Mouse (Mus musculus): ENCODE measurements around the gene Cdc27. TPM values are rescaled to one million over a fixed set of nuclear protein-coding genes. Genes with fewer than 3 reads are reported as not detected.

Gene Cdc27
- polyA plus RNA-seq, 1 experiment = 29.5 TPM

GRCm38 (mm10) chr11:104568326-104568725 is 17.9 kb upstream of the Cdc27 start:
- TF ChIP-seq POLR2A (IDR thresholded peaks at IDR 0.05; ENCODE audit: control insufficient read depth, low read depth, low read length) (no peak), CTCF (IDR thresholded peaks at IDR 0.05; ENCODE audit: control insufficient read depth, insufficient read depth, insufficient replicate concordance, low read depth, low read length) (no peak)
- Histone ChIP-seq H3K36me3 (ENCODE audit: control insufficient read depth, insufficient read depth, low read length) (no peaks in the 10 kb centered on the region), H3K4me3 (ENCODE audit: control insufficient read depth, low read depth, low read length) (no peak overlapping the region), H3K4me1 (ENCODE audit: control insufficient read depth, insufficient read depth, low read length) (peaks cover 2% of the 10 kb centered on the region), H3K27me3 (ENCODE audit: control insufficient read depth, insufficient read depth, low read length) (no peaks in the 10 kb centered on the region), H3K27ac (ENCODE audit: control insufficient read depth, insufficient read depth, low read depth, low read length) (no peak overlapping the region)

GRCm38 (mm10) chr11:104567736-104568135 is 17.3 kb upstream of the Cdc27 start:
- Histone ChIP-seq H3K4me1 (ENCODE audit: control insufficient read depth, insufficient read depth, low read length) (peaks cover 2% of the 10 kb centered on the region), H3K27ac (ENCODE audit: control insufficient read depth, insufficient read depth, low read depth, low read length) (no peak overlapping the region), H3K27me3 (ENCODE audit: control insufficient read depth, insufficient read depth, low read length) (no peaks in the 10 kb centered on the region), H3K4me3 (ENCODE audit: control insufficient read depth, low read depth, low read length) (no peak overlapping the region), H3K36me3 (ENCODE audit: control insufficient read depth, insufficient read depth, low read length) (no peaks in the 10 kb centered on the region)
- TF ChIP-seq CTCF (IDR thresholded peaks at IDR 0.05; ENCODE audit: control insufficient read depth, insufficient read depth, insufficient replicate concordance, low read depth, low read length) (no peak), POLR2A (IDR thresholded peaks at IDR 0.05; ENCODE audit: control insufficient read depth, low read depth, low read length) (no peak)

DNA sequence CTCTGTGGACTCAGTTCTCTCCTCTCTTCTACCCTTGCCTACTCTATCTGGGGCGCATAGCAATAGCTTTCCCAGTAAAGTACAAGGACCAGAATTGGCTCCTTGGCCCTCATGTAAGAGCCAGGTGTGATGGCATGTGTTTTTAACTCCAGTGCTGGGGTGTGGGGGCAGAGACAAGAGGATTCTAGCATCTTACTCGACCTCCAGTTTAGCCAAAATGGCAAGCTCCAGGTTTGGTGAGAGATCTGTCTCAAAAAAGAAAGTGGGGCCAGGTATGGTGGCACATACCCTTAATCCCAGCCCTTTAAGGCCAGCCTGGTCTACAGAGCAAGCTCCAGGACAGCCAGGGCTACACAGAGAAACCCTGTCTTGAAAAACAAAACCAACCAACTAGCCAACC is 16.4 kb upstream of the Cdc27 start:
- Histone ChIP-seq H3K4me3 (ENCODE audit: control insufficient read depth, low read depth, low read length) (no peak overlapping the region), H3K27me3 (ENCODE audit: control insufficient read depth, insufficient read depth, low read length) (no peaks in the 10 kb centered on the region), H3K4me1 (ENCODE audit: control insufficient read depth, insufficient read depth, low read length) (peaks cover 2% of the 10 kb centered on the region), H3K36me3 (ENCODE audit: control insufficient read depth, insufficient read depth, low read length) (no peaks in the 10 kb centered on the region), H3K27ac (ENCODE audit: control insufficient read depth, insufficient read depth, low read depth, low read length) (no peak overlapping the region)
- TF ChIP-seq POLR2A (IDR thresholded peaks at IDR 0.05; ENCODE audit: control insufficient read depth, low read depth, low read length) (no peak), CTCF (IDR thresholded peaks at IDR 0.05; ENCODE audit: control insufficient read depth, insufficient read depth, insufficient replicate concordance, low read depth, low read length) (no peak)

- H3K4me1 ChIP-seq (ENCODE audit: control insufficient read depth, insufficient read depth, low read length) = no peaks in the 10 kb centered on the region; the same call in 1 of the 2 replicates
- no peaks in the 10 kb centered on the region for H3K27me3 ChIP-seq (ENCODE audit: control insufficient read depth, insufficient read depth, low read length)
- no peak for TF ChIP-seq CTCF (IDR thresholded peaks at IDR 0.05; ENCODE audit: control insufficient read depth, insufficient read depth, insufficient replicate concordance, low read depth, low read length)
- no peak for TF ChIP-seq POLR2A (IDR thresholded peaks at IDR 0.05; ENCODE audit: control insufficient read depth, low read depth, low read length)
- H3K27ac ChIP-seq (ENCODE audit: control insufficient read depth, insufficient read depth, low read depth, low read length) = no peak overlapping the region
- no peaks in the 10 kb centered on the region for H3K36me3 ChIP-seq (ENCODE audit: control insufficient read depth, insufficient read depth, low read length)
- no peak overlapping the region for H3K4me3 ChIP-seq (ENCODE audit: control insufficient read depth, low read depth, low read length)
Measured at GRCm38 (mm10) chr11:104566097-104566496, 15.7 kb upstream of the Cdc27 start.

DNA sequence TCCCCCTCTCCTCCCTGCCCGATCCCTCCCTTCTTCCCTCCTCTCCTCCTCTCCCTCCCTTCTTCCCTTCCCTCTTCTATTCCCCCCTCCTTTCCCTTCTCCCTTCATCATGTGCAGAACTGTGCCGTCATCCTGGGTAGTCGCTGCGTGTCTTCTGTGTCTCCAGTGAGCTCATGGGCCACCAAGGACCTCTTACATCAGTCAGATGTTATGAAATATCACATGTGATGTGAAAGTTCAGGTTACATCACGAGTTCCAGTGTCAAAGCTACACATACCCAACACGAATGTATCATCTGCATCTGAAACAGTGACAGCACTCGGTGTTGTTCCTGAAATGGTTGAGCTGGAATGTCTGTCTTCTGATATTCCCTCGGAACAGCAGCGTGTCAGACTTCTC is 14.8 kb upstream of the Cdc27 start:
- Histone ChIP-seq H3K4me1 (ENCODE audit: control insufficient read depth, insufficient read depth, low read length) (no peaks in the 10 kb centered on the region), H3K27ac (ENCODE audit: control insufficient read depth, insufficient read depth, low read depth, low read length) (no peak overlapping the region), H3K36me3 (ENCODE audit: control insufficient read depth, insufficient read depth, low read length) (no peaks in the 10 kb centered on the region), H3K27me3 (ENCODE audit: control insufficient read depth, insufficient read depth, low read length) (no peaks in the 10 kb centered on the region), H3K4me3 (ENCODE audit: control insufficient read depth, low read depth, low read length) (no peak overlapping the region)
- TF ChIP-seq POLR2A (IDR thresholded peaks at IDR 0.05; ENCODE audit: control insufficient read depth, low read depth, low read length) (no peak), CTCF (IDR thresholded peaks at IDR 0.05; ENCODE audit: control insufficient read depth, insufficient read depth, insufficient replicate concordance, low read depth, low read length) (no peak)

- Histone ChIP-seq H3K27me3 (ENCODE audit: control insufficient read depth, insufficient read depth, low read length) (no peaks in the 10 kb centered on the region), H3K4me3 (ENCODE audit: control insufficient read depth, low read depth, low read length) (no peak overlapping the region), H3K27ac (ENCODE audit: control insufficient read depth, insufficient read depth, low read depth, low read length) (no peak overlapping the region), H3K4me1 (ENCODE audit: control insufficient read depth, insufficient read depth, low read length) (no peaks in the 10 kb centered on the region), H3K36me3 (ENCODE audit: control insufficient read depth, insufficient read depth, low read length) (no peaks in the 10 kb centered on the region)
- TF ChIP-seq POLR2A (IDR thresholded peaks at IDR 0.05; ENCODE audit: control insufficient read depth, low read depth, low read length) (no peak), CTCF (IDR thresholded peaks at IDR 0.05; ENCODE audit: control insufficient read depth, insufficient read depth, insufficient replicate concordance, low read depth, low read length) (no peak)
Measured at GRCm38 (mm10) chr11:104563496-104563895, 13.1 kb upstream of the Cdc27 start.

GRCm38 (mm10) chr11:104560971-104561370 is 10.6 kb upstream of the Cdc27 start:
- Histone ChIP-seq H3K4me3 (ENCODE audit: control insufficient read depth, low read depth, low read length) (no peak overlapping the region), H3K36me3 (ENCODE audit: control insufficient read depth, insufficient read depth, low read length) (no peaks in the 10 kb centered on the region), H3K27me3 (ENCODE audit: control insufficient read depth, insufficient read depth, low read length) (no peaks in the 10 kb centered on the region), H3K4me1 (ENCODE audit: control insufficient read depth, insufficient read depth, low read length) (no peaks in the 10 kb centered on the region), H3K27ac (ENCODE audit: control insufficient read depth, insufficient read depth, low read depth, low read length) (no peak overlapping the region)
- TF ChIP-seq CTCF (IDR thresholded peaks at IDR 0.05; ENCODE audit: control insufficient read depth, insufficient read depth, insufficient replicate concordance, low read depth, low read length) (no peak), POLR2A (IDR thresholded peaks at IDR 0.05; ENCODE audit: control insufficient read depth, low read depth, low read length) (no peak)

Data from testis, adult 2 months (tissue).